Mouse (Mus musculus): ENCODE results near the gene Tas2r135.

Tas2r135 gene

DNA sequence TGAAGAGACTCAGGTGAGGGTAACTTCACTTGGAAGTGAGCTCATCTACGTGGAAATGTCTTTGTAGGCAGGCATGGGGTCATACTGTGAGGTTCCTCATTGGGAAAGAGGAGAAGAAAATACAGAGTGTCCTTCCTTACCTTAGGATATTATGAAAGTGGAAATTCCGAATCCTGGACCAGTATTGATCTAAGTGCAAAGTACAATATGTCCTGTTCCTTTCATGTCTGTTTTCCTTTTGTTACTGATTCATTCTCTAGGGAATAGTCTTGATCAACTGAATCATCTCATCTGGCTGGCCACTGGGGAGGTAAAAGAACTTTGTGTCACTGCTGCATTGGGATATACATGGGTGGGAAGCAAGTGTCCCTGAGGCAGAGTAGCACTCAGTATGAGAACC lies 30.3 kb downstream of the Tas2r135 start:
- DNase-seq, result no peak

DNA sequence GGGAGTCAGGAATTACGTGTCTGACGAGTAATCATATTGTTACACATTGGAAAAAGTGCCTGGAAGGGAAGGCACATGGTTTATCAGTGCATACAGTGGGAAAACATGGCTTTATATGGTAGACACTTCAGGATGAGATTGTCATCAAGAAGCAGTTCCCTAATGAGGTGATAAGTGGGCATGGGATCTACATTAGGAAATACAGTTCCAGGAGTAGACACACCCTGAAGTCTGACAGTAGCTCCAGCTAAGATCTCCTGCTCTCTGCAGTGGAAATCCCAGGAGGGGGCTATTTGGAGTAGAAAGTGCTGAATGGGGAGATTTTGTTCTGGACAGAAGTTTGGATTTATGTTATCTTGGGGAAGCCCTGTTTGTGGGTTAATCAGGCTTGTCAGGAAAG lies 36.2 kb downstream of the Tas2r135 start:
- no peak for DNase-seq

DNA sequence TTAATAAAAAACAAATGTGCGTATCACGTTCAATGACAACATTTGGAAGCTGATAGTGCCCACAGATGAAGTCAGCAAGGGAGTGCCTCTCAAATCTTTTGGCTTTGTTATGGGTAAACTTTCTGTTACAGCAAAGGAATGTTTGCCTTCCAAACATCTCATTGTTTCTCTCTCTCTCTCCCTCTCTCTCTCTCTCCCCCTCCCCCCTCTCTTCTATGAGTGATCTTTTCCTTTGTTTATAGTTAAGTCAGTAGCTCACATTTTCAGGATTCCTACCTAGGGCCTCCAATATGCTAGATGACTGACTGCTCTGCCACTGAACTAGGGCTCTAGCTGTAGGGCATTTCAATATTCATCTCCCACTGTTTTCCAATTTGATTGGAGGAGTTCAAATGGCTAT lies 39.3 kb downstream of the Tas2r135 start:
- no peak for DNase-seq

DNA sequence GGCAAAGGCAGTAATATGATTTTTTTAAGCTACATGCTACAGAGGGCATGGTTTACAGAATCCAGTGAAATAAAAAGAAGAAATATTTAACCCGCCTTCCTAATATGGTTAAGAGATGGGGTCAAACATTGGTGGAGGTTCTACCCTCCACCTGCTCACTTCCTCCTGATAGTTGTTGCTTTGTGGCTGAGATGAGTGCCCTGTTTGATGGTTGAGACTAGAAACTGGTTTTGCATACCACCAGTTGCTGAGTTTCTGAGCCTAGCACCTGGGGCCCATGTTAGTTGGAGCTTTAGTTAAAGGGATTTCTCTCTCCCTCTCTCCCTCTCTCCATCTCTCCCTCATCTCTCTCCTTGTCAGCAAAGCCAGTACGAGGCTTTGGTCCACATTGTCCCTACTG lies 42.1 kb downstream of the Tas2r135 start:
- no peak for DNase-seq
